Mouse (Mus musculus) heart, adult 2 months (tissue): ENCODE measurements around the gene Dmrtb1.

ENCODE experiments used
- CTCF ChIP-seq: fragments of 200-600 bp; IDR thresholded peaks from 2 replicates; pipeline ENCODE4 v1.8.1; 2022; ENCODE audit warnings: antibody characterized with exemption, mild to moderate bottlenecking, moderate library complexity
- EP300 ChIP-seq: fragments of 200-500 bp; IDR thresholded peaks from 2 replicates; pipeline ENCODE4 v1.6.1; 2011; ENCODE audit warnings: low read depth, low read length, control low read depth; ENCODE audit not compliant: insufficient read depth
- POLR2A ChIP-seq: fragments of 200-500 bp; IDR thresholded peaks from 2 replicates; pipeline ENCODE4 v1.6.1; 2011; ENCODE audit warnings: mild to moderate bottlenecking, low read depth, low read length, control low read depth; ENCODE audit not compliant: insufficient read depth

DNA sequence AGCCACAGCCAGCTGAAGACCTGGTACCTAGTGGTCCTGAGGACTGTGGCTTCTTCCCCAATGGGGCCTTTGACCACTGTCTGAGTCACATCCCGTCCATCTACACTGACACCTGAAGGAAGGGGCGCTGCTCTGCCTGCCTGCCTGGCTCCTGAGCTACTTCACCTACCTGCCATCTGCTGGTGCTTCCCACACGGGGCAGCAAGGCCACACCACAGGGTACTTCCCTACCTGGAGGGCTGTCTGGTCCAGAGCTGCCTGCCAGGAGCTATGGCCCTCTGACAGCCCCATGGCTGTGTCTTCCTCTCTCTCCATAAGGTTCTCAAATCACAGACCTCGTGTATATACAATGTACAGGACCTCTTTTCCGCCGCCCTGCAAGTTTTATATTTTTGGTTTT is 49.4 kb downstream of the Dmrtb1 start:
- no peak for TF ChIP-seq CTCF
- no peak for TF ChIP-seq POLR2A
- TF ChIP-seq EP300, result no peak
